Mouse (Mus musculus) frontal cortex, postnatal 36 days (tissue): ENCODE measurements around the gene Adgrl1.

Source experiments
- DNase-seq, 2 experiments: peaks; one replicate each; pipeline ENCODE4 v3.0.0; 2022; ENCODE audit warnings: low spot score in 2 of 2

Gene Adgrl1

DNA sequence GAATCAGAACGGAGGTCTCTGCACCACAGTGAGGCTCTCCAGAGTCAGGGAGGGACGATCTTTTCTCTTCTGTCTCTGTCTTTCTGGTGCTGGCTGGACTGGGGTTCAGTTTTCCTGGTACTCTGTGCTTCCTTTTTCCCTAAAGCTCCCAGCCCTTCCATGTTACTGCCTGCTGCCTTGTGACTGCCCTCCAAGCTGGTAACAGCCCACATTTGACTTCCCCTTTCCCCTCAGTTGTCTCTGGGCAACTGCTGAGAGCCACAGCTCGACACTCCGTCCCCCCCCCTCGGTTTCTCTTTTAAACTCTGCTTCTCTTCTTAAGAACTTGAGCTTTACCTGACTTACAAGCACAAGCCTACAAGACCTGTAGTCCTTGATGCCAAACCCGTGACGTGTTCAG, 89.3 kb downstream of the Adgrl1 start:
- no peak for DNase-seq

- DNase-seq, result no peak
These were observed 90.3 kb downstream of the Adgrl1 start for GRCm38 (mm10) chr8:83990170-83990569.
